Mouse (Mus musculus) CH12.LX (cell line): ENCODE measurements around the gene Stk24. TPM values are rescaled to one million over a fixed set of nuclear protein-coding genes. Genes with fewer than 3 reads are reported as not detected.

Source experiments
- DNase-seq: peaks from one replicate; pipeline ENCODE4 v3.0.0-alpha.2; 2013; ENCODE audit errors: extremely low read depth
- H3K27ac ChIP-seq: 2 replicates; pipeline ENCODE4 v1.5.1; 2012; ENCODE audit warnings: low read depth, mild to moderate bottlenecking, control low read depth, moderate library complexity; ENCODE audit not compliant: insufficient read depth
- H3K27me3 ChIP-seq: replicated peaks from 2 replicates; pipeline ENCODE3; 2012; ENCODE audit warnings: inconsistent platforms
- H3K36me3 ChIP-seq, 2 experiments: replicated peaks in 1 of 2; 2 replicates each; pipeline versions ENCODE3 to v1.6.1; 2012; ENCODE audit warnings: inconsistent platforms in 1 of 2, low read length in 1 of 2, mild to moderate bottlenecking in 1 of 2, mixed read lengths in 1 of 2, moderate library complexity in 1 of 2; ENCODE audit not compliant: control insufficient read depth in 1 of 2, insufficient read depth in 1 of 2
- H3K4me1 ChIP-seq, 2 experiments: 2 replicates each; pipeline ENCODE4 v1.6.1; 2012; ENCODE audit warnings: inconsistent platforms in 1 of 2, moderate library complexity in 1 of 2; ENCODE audit not compliant: insufficient read depth in 2 of 2, control insufficient read depth in 1 of 2
- H3K4me2 ChIP-seq: 2 replicates; pipeline ENCODE4 v1.6.1; 2012; ENCODE audit warnings: low read depth, mild to moderate bottlenecking, control low read depth; ENCODE audit not compliant: poor library complexity, insufficient read depth, severe bottlenecking
- H3K4me3 ChIP-seq, 3 experiments: fragments of 150-350 bp in 1 of 3; sonication (generic) in 1 of 3; replicated peaks in 1 of 3; 2 replicates each; pipeline versions ENCODE3 to v1.5.1; 2011 to 2012; ENCODE audit warnings: low read depth in 2 of 3, low read length in 2 of 3, mild to moderate bottlenecking in 2 of 3, moderate library complexity in 2 of 3, control low read depth in 1 of 3, improper control_type of control experiment in 1 of 3, inconsistent platforms in 1 of 3, mixed read lengths in 1 of 3; ENCODE audit not compliant: poor library complexity in 1 of 3
- H3K79me2 ChIP-seq: replicated peaks from 2 replicates; pipeline ENCODE4 v1.6.1; 2012; ENCODE audit warnings: mild to moderate bottlenecking, moderate library complexity; ENCODE audit not compliant: control insufficient read depth, poor library complexity, insufficient read depth, severe bottlenecking; ENCODE audit errors: extremely low read depth
- H3K9ac ChIP-seq: 2 replicates; pipeline ENCODE4 v1.6.1; 2012; ENCODE audit warnings: low read depth, mild to moderate bottlenecking, control low read depth, moderate library complexity; ENCODE audit not compliant: insufficient read depth
- H3K9me3 ChIP-seq: replicated peaks from 2 replicates; pipeline ENCODE3; 2012; ENCODE audit warnings: low read length, inconsistent platforms, mixed read lengths
- E2F4 ChIP-seq: IDR thresholded peaks from 2 replicates; pipeline ENCODE4 v1.6.1; 2011; ENCODE audit warnings: low read depth, low read length, improper control_type of control experiment; ENCODE audit not compliant: insufficient replicate concordance
- EP300 ChIP-seq: IDR thresholded peaks from 2 replicates; pipeline ENCODE4 v1.6.1; 2011; ENCODE audit warnings: low read length, improper control_type of control experiment
- GABPA ChIP-seq: IDR thresholded peaks from 2 replicates; pipeline ENCODE4 v1.6.1; 2012; ENCODE audit warnings: low read depth, low read length, improper control_type of control experiment, inconsistent platforms; ENCODE audit not compliant: insufficient replicate concordance
- HCFC1 ChIP-seq: IDR thresholded peaks from 2 replicates; pipeline ENCODE4 v1.6.1; 2012; ENCODE audit warnings: low read depth, mild to moderate bottlenecking, inconsistent platforms, low read length, improper control_type of control experiment
- JUN ChIP-seq: IDR thresholded peaks from 2 replicates; pipeline ENCODE4 v1.6.1; 2011; ENCODE audit warnings: low read depth, mild to moderate bottlenecking, low read length, improper control_type of control experiment, moderate library complexity; ENCODE audit not compliant: insufficient read depth
- JUND ChIP-seq: conservative IDR thresholded peaks from 2 replicates; pipeline ENCODE4 v1.6.1; 2011; ENCODE audit warnings: low read depth, low read length, improper control_type of control experiment
- MAFK ChIP-seq: IDR thresholded peaks from 2 replicates; pipeline ENCODE4 v1.6.1; 2011; ENCODE audit warnings: low read length, improper control_type of control experiment; ENCODE audit not compliant: insufficient replicate concordance
- MAX ChIP-seq: IDR thresholded peaks from 2 replicates; pipeline ENCODE4 v1.6.1; 2011; ENCODE audit warnings: low read length, improper control_type of control experiment
- MEF2A ChIP-seq: IDR thresholded peaks from 2 replicates; pipeline ENCODE4 v1.6.1; 2014; ENCODE audit warnings: low read depth, mild to moderate bottlenecking, inconsistent platforms, low read length, improper control_type of control experiment, borderline replicate concordance
- MXI1 ChIP-seq: IDR thresholded peaks from 2 replicates; pipeline ENCODE4 v1.6.1; 2011; ENCODE audit warnings: mild to moderate bottlenecking, low read depth, low read length, improper control_type of control experiment
- MYC ChIP-seq: IDR thresholded peaks from 2 replicates; pipeline ENCODE4 v1.6.1; 2011; ENCODE audit warnings: low read depth, mild to moderate bottlenecking, improper control_type of control experiment, low read length
- NELFE ChIP-seq: IDR thresholded peaks from 2 replicates; pipeline ENCODE4 v1.6.1; 2011; ENCODE audit warnings: low read depth, low read length, improper control_type of control experiment
- NRF1 ChIP-seq: IDR thresholded peaks from 2 replicates; pipeline ENCODE4 v1.6.1; 2014; ENCODE audit warnings: low read depth, mild to moderate bottlenecking, inconsistent platforms, low read length, improper control_type of control experiment, moderate library complexity
- PAX5 ChIP-seq: IDR thresholded peaks from 2 replicates; pipeline ENCODE4 v1.6.1; 2012; ENCODE audit warnings: low read length, inconsistent platforms, mixed read lengths
- POLR2A ChIP-seq: IDR thresholded peaks from 2 replicates; pipeline ENCODE4 v1.6.1; 2011; ENCODE audit warnings: low read depth, mild to moderate bottlenecking, improper control_type of control experiment, low read length
- POLR2AphosphoS2 ChIP-seq: IDR thresholded peaks from 2 replicates; pipeline ENCODE4 v1.6.1; 2011; ENCODE audit warnings: low read depth, low read length, improper control_type of control experiment
- RAD21 ChIP-seq: IDR thresholded peaks from 2 replicates; pipeline ENCODE4 v1.6.1; 2011; ENCODE audit warnings: low read depth, mild to moderate bottlenecking, low read length, improper control_type of control experiment, moderate library complexity
- RCOR1 ChIP-seq: conservative IDR thresholded peaks from 2 replicates; pipeline ENCODE4 v1.6.1; 2012; ENCODE audit warnings: low read depth, mild to moderate bottlenecking, inconsistent platforms, low read length, improper control_type of control experiment
- TBP ChIP-seq: conservative IDR thresholded peaks from 2 replicates; pipeline ENCODE4 v1.6.1; 2011; ENCODE audit warnings: low read depth, low read length, improper control_type of control experiment
- TCF12 ChIP-seq: IDR thresholded peaks from 2 replicates; pipeline ENCODE4 v1.6.1; 2014; ENCODE audit warnings: low read depth, mild to moderate bottlenecking, inconsistent platforms, low read length, improper control_type of control experiment
- UBTF ChIP-seq: IDR thresholded peaks from 2 replicates; pipeline ENCODE4 v1.6.1; 2012; ENCODE audit warnings: low read depth, mild to moderate bottlenecking, inconsistent platforms, low read length, improper control_type of control experiment, moderate library complexity
- USF2 ChIP-seq: conservative IDR thresholded peaks from 2 replicates; pipeline ENCODE4 v1.6.1; 2011; ENCODE audit warnings: low read depth, low read length, improper control_type of control experiment
- ZC3H11A ChIP-seq: IDR thresholded peaks from 2 replicates; pipeline ENCODE4 v1.6.1; 2012; ENCODE audit warnings: low read depth, mild to moderate bottlenecking, inconsistent platforms, low read length, improper control_type of control experiment
- ZKSCAN1 ChIP-seq: IDR thresholded peaks from 2 replicates; pipeline ENCODE4 v1.6.1; 2012; ENCODE audit warnings: low read depth, inconsistent platforms, low read length, improper control_type of control experiment, borderline replicate concordance
- ZMIZ1 ChIP-seq: IDR thresholded peaks from 2 replicates; pipeline ENCODE4 v1.6.1; 2012; ENCODE audit warnings: low read depth, mild to moderate bottlenecking, inconsistent platforms, low read length, improper control_type of control experiment
- ZNF384 ChIP-seq: IDR thresholded peaks from 2 replicates; pipeline ENCODE4 v1.6.1; 2012; ENCODE audit warnings: low read depth, low read length, improper control_type of control experiment, inconsistent platforms
- dilution Hi-C: fragments of 300-500 bp; cut with MboI; formaldehyde crosslinking; loops from 2 replicates; pipeline ENCODE4 v1.14.3; 2020; ENCODE audit warnings: low sequenced_read_pairs; ENCODE audit not compliant: extremely low pct_unique_long_range_greater_than_20kb, extremely low pct_ligation_motif_present
- in situ Hi-C: fragments of 300-500 bp; cut with MboI; formaldehyde crosslinking; loops from 3 replicates; pipeline ENCODE4 v1.14.3; 2019; ENCODE audit warnings: low sequenced_read_pairs, low pct_ligation_motif_present, low pct_unique_long_range_greater_than_20kb, mixed read lengths
- polyA plus RNA-seq: library from polyadenylated mRNA; unstranded; fragments of >175 nt; gene quantifications from 2 replicates; pipeline ENCODE4 v1.2.1, GENCODE M21; 2012; ENCODE audit warnings: low read depth; ENCODE audit not compliant: insufficient read length
- total RNA-seq, 2 experiments: library from RNA; depleted of rRNA; stranded (reverse); fragments of 300-350 nt in 1 of 2; fragments of >200 nt in 1 of 2; gene quantifications; 2 replicates each; pipeline ENCODE4 v1.2.3; 2012 to 2014

The Stk24 gene
- total and polyA plus RNA-seq, 3 experiments: 35.5 to 96.7 (median 52.7) TPM

- no peaks in the 10 kb centered on the region for H3K9me3 ChIP-seq
- H3K27ac ChIP-seq: no peak overlapping the region
- H3K36me3 ChIP-seq: peaks cover 31 to 96% of the 10 kb centered on the region in 2 experiments
- H3K27me3 ChIP-seq: no peaks in the 10 kb centered on the region
- in situ Hi-C loops (no loop called here), dilution Hi-C loops (no loop called here)
- no peak overlapping the region for H3K9ac ChIP-seq
- H3K4me3 ChIP-seq: no peak overlapping the region
- no peaks in the 10 kb centered on the region for H3K4me1 ChIP-seq
- H3K79me2 ChIP-seq: no peaks in the 10 kb centered on the region
- TF ChIP-seq NRF1 (no peak), UBTF (no peak), POLR2AphosphoS2 (no peak), POLR2A (no peak), USF2 (no peak), ZKSCAN1 (no peak), JUND (no peak), TCF12 (no peak), TBP (no peak), PAX5 (no peak), EP300 (no peak), MAX (no peak), E2F4 (no peak), RCOR1 (no peak), RAD21 (no peak), ZMIZ1 (no peak), ZNF384 (no peak), MXI1 (no peak)
- DNase-seq: no peak
- H3K4me2 ChIP-seq: no peak overlapping the region
Observed at GRCm38 (mm10) chr14:121276016-121276415, 103.8 kb downstream of the Stk24 start.

GRCm38 (mm10) chr14:121274985-121275384 is 104.8 kb downstream of the Stk24 start:
- peaks cover 27 to 96% of the 10 kb centered on the region in 2 experiments for H3K36me3 ChIP-seq
- dilution Hi-C loops: no loop called here
- H3K9ac ChIP-seq: no peak overlapping the region
- TF ChIP-seq ZC3H11A: no peak
- TF ChIP-seq ZKSCAN1: no peak
- no peak for TF ChIP-seq MYC
- no peak for TF ChIP-seq MAFK
- no peak for TF ChIP-seq JUND
- TF ChIP-seq GABPA: no peak
- no peak for TF ChIP-seq JUN
- TF ChIP-seq HCFC1: no peak
- TF ChIP-seq UBTF: no peak
- no peak for TF ChIP-seq POLR2AphosphoS2
- no peak for TF ChIP-seq RAD21
- no peak for TF ChIP-seq TBP
- TF ChIP-seq POLR2A: no peak
- no peak for TF ChIP-seq MEF2A
- no peak for TF ChIP-seq NELFE
- in situ Hi-C loops: loop anchor here (5.0 kb wide), 2 partner anchors 177 to 302 kb away; no protein-coding TSS in a partner anchor
- no peak overlapping the region for H3K4me3 ChIP-seq
- H3K4me2 ChIP-seq: no peak overlapping the region
- no peaks in the 10 kb centered on the region for H3K4me1 ChIP-seq
- H3K79me2 ChIP-seq: no peaks in the 10 kb centered on the region
- H3K27me3 ChIP-seq: no peaks in the 10 kb centered on the region
- no peak overlapping the region for H3K27ac ChIP-seq
- no peaks in the 10 kb centered on the region for H3K9me3 ChIP-seq
- DNase-seq: no peak
